Mouse (Mus musculus) neural tube, embryonic 12.5 days (tissue): ENCODE measurements around the gene Fmo2. TPM values are rescaled to one million over a fixed set of nuclear protein-coding genes. Genes with fewer than 3 reads are reported as not detected.

Experiments used
- ATAC-seq: fragments of 200-750 bp; cut with Nextera tagmentation; 2 replicates; pipeline ENCODE4 v1.8.0; 2017; ENCODE audit warnings: low read depth, mild to moderate bottlenecking, moderate TSS enrichment, moderate library complexity; ENCODE audit not compliant: low FRiP score
- H3K27ac ChIP-seq: fragments of 300-500 bp; sonication (generic); 2 replicates; pipeline ENCODE4 v1.5.1; 2016
- H3K27me3 ChIP-seq: fragments of 300-500 bp; sonication (generic); replicated peaks from 2 replicates; pipeline ENCODE4 v1.6.1; 2016; ENCODE audit warnings: mild to moderate bottlenecking
- H3K36me3 ChIP-seq: fragments of 300-500 bp; sonication (generic); 2 replicates; pipeline ENCODE4 v1.6.1; 2016; ENCODE audit warnings: mild to moderate bottlenecking
- H3K4me1 ChIP-seq: fragments of 300-500 bp; sonication (generic); 2 replicates; pipeline ENCODE4 v1.6.1; 2016
- H3K4me2 ChIP-seq: fragments of 300-500 bp; sonication (generic); replicated peaks from 2 replicates; pipeline ENCODE4 v1.6.1; 2016; ENCODE audit warnings: mild to moderate bottlenecking
- H3K4me3 ChIP-seq: fragments of 300-500 bp; sonication (generic); 2 replicates; pipeline ENCODE4 v1.5.1; 2016
- H3K9ac ChIP-seq: fragments of 300-500 bp; sonication (generic); 2 replicates; pipeline ENCODE4 v1.6.1; 2016; ENCODE audit warnings: mild to moderate bottlenecking
- H3K9me3 ChIP-seq: fragments of 300-500 bp; sonication (generic); 2 replicates; pipeline ENCODE4 v1.6.1; 2016; ENCODE audit warnings: mild to moderate bottlenecking
- WGBS: fragments of 180-500 bp; shearing (Covaris S2); methylation state at CpG from one replicate; pipeline ENCODE4 v1.1.7; 2016; 5-methylcytosine and 5-hydroxymethylcytosine counted together
- polyA plus RNA-seq: library from polyadenylated mRNA; unstranded; fragments of >200 nt; fragmentation: Nextera tagmentation; extraction: Ambion mirVana; gene quantifications from 2 replicates; pipeline ENCODE4 v1.2.1, GENCODE M21; 2016

The Fmo2 gene
- 0.32 and 0.88 TPM in 2 replicates for polyA plus RNA-seq

GRCm38 (mm10) chr1:162897838-162898811 is at the start of gene Fmo2:
Gene Fmo2 (minus strand): TSS chr1:162898726.
- 84% methylated on average over 14 of the region's 14 CpGs for WGBS
- Histone ChIP-seq H3K9ac (no peak within 1 kb of the TSS), H3K36me3 (no peaks in the 10 kb centered on the region), H3K9me3 (no peaks in the 10 kb centered on the region), H3K27ac (no peak within 1 kb of the TSS), H3K4me2 (no peak within 1 kb of the TSS), H3K27me3 (no peaks in the 10 kb centered on the region), H3K4me3 (no peak within 1 kb of the TSS), H3K4me1 (no peaks in the 10 kb centered on the region)
- no peak for ATAC-seq

GRCm38 (mm10) chr1:162947934-162948333 is 49.4 kb upstream of the Fmo2 start:
- no peak overlapping the region for H3K27ac ChIP-seq
- H3K9ac ChIP-seq = no peak overlapping the region
- no peak overlapping the region for H3K4me2 ChIP-seq
- 0 out of 2 replicates have a peak, but pooled peaks cover 2% of the 10 kb centered on the region for H3K4me1 ChIP-seq
- H3K36me3 ChIP-seq = no peaks in the 10 kb centered on the region
- H3K9me3 ChIP-seq = no peaks in the 10 kb centered on the region
- no peaks in the 10 kb centered on the region for H3K27me3 ChIP-seq
- no peak overlapping the region for H3K4me3 ChIP-seq
- no peak; the same call in 1 of the 2 replicates for ATAC-seq
- WGBS = 87% methylated on average over 6 of the region's 6 CpGs

DNA sequence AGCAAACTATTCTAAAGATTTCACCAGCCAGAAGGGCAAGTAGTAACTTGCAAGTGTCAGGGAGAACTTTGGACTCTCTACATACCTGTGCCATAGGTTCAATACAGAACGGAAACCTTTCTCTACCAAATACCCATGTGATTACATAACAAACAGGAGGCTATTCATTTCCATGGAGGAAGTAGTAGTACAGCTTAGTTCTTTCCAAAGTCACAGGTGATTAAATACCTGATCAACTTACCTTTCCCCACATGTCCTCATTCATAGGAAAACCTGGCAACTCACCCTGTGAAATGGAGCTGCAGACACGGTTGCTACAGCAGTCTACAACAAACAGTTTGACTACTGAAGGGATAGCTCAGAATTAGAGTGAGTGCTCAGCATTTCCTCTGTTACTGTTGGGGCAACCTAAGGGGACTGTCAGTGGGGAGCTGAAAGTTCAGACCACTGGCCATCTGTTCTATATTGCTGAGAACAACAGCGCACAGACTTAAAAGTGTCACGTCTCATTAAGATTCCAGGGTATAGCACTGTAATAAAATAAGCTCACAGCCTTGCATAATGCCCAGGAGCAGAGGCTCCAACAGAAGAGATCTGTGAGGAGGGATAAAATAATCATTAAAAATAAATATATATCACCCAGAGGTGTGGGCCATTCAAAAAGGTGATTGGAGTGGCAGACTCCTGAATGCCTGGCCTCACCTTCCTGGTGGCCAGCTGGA is 48.5 kb upstream of the Fmo2 start:
- Histone ChIP-seq H3K9ac (no peak overlapping the region), H3K27ac (no peak overlapping the region), H3K4me2 (no peak overlapping the region), H3K27me3 (no peaks in the 10 kb centered on the region), H3K9me3 (no peaks in the 10 kb centered on the region), H3K36me3 (no peaks in the 10 kb centered on the region), H3K4me1 (0 out of 2 replicates have a peak, but pooled peaks cover 2% of the 10 kb centered on the region), H3K4me3 (no peak overlapping the region)
- ATAC-seq = peak; percentile 71; the same call in 1 of the 2 replicates
- WGBS = 51% methylated on average over 4 of the region's 4 CpGs

- no peak overlapping the region for H3K9ac ChIP-seq
- no peaks in the 10 kb centered on the region for H3K27me3 ChIP-seq
- H3K4me1 ChIP-seq = 0 out of 2 replicates have a peak, but pooled peaks cover 2% of the 10 kb centered on the region
- WGBS = 76% methylated on average over 6 of the region's 6 CpGs
- H3K9me3 ChIP-seq = no peaks in the 10 kb centered on the region
- H3K36me3 ChIP-seq = no peaks in the 10 kb centered on the region
- no peak for ATAC-seq
- no peak overlapping the region for H3K4me3 ChIP-seq
- no peak overlapping the region for H3K27ac ChIP-seq
- H3K4me2 ChIP-seq = no peak overlapping the region
Observed at GRCm38 (mm10) chr1:162943700-162944099, 45.2 kb upstream of the Fmo2 start.

DNA sequence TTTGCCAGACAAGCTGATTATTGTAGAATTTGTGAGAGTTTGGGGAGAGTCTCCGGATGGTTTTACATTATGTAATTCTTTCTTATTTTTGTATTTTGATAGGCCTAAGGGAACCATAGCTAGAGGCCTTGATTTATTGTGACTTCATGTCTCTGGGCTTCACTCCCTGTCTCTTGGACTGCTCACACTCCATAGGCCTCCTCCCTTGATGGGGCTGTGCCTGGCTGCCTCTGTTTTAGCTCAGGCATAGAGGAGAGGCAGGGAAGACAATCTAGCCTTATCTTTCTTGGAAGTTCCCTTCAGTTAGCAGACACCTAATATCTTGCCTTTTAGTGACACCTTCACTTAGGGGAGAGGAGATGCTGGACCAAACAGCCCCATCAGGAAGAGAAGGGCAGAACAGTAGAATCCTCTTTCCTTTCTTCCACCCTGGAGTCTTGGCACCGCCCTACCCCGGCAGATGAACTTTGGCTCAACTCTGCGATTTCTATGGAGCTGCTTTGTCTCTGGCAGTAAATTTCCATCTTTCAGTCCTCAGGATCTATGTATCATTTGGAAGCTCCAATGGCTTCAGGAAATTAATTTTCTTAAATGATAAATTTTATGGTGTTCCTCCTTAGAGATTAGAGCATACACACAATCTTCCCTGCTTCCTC is 40.3 kb upstream of the Fmo2 start:
- Histone ChIP-seq H3K4me2 (no peak overlapping the region), H3K9me3 (no peaks in the 10 kb centered on the region), H3K4me1 (no peaks in the 10 kb centered on the region), H3K27ac (no peak overlapping the region), H3K4me3 (no peak overlapping the region), H3K27me3 (no peaks in the 10 kb centered on the region), H3K9ac (no peak overlapping the region), H3K36me3 (no peaks in the 10 kb centered on the region)
- no peak for ATAC-seq
- 78% methylated on average over 4 of the region's 4 CpGs for WGBS

DNA sequence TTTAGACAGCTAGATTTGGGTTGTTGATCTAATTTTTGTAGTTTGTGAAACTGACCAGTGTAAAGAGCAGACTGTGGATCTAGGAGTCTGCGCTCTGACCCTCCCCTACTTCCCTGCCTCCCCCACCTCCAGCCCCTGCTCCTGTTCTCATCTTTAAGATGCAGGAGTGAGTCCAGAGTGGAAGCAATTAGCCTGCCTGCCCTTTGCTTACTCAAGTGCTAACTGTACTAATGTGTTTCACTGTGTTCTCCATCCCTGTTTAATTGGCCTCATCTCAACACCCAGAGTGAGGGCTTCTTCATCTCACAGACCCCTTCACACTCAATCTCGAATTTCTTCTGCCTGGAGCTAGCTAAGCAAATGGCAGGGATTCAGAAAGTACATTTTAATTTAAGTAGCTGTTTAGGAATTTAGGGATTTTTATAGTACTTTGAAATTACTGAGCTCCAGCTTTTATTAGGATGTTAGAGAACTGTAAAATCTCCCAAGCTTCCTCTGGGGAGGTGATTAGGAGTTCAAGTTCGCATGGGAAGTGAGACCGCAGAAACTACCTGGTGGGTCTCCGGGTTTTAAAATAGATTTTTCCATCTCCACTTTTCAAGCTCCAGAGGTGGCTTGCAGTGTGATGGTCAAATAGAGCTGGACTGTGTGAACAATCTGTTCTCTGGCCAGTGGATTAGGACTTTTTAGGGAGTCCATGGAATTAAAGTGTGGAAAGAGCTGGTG is 39.6 kb upstream of the Fmo2 start:
- no peak overlapping the region for H3K9ac ChIP-seq
- 80% methylated on average over 5 of the region's 5 CpGs for WGBS
- H3K27me3 ChIP-seq = no peaks in the 10 kb centered on the region
- H3K36me3 ChIP-seq = no peaks in the 10 kb centered on the region
- no peaks in the 10 kb centered on the region for H3K9me3 ChIP-seq
- no peak for ATAC-seq
- H3K27ac ChIP-seq = no peak overlapping the region
- no peak overlapping the region for H3K4me3 ChIP-seq
- H3K4me2 ChIP-seq = no peak overlapping the region
- H3K4me1 ChIP-seq = no peaks in the 10 kb centered on the region

GRCm38 (mm10) chr1:162937415-162937814 is 38.9 kb upstream of the Fmo2 start, which contains the start of gene Fmo6:
Gene Fmo6 (minus strand): TSS chr1:162937515.
- Histone ChIP-seq H3K9me3 (no peaks in the 10 kb centered on the region), H3K4me1 (no peaks in the 10 kb centered on the region), H3K4me3 (no peak within 1 kb of the TSS), H3K9ac (no peak within 1 kb of the TSS), H3K36me3 (no peaks in the 10 kb centered on the region), H3K27me3 (no peaks in the 10 kb centered on the region), H3K27ac (no peak within 1 kb of the TSS), H3K4me2 (no peak within 1 kb of the TSS)
- 84% methylated on average over 6 of the region's 6 CpGs for WGBS
- no peak for ATAC-seq

GRCm38 (mm10) chr1:162934374-162935012 is 36.0 kb upstream of the Fmo2 start:
- Histone ChIP-seq H3K27me3 (no peaks in the 10 kb centered on the region), H3K4me2 (no peak overlapping the region), H3K4me3 (no peak overlapping the region), H3K9me3 (no peaks in the 10 kb centered on the region), H3K36me3 (no peaks in the 10 kb centered on the region), H3K27ac (no peak overlapping the region), H3K9ac (no peak overlapping the region), H3K4me1 (no peaks in the 10 kb centered on the region)
- no peak for ATAC-seq
- WGBS = 75% methylated on average over 4 of the region's 4 CpGs

GRCm38 (mm10) chr1:162932386-162932785 is 33.9 kb upstream of the Fmo2 start:
- no peak overlapping the region for H3K9ac ChIP-seq
- no peak for ATAC-seq
- H3K9me3 ChIP-seq = no peaks in the 10 kb centered on the region
- no peak overlapping the region for H3K4me3 ChIP-seq
- H3K27me3 ChIP-seq = no peaks in the 10 kb centered on the region
- H3K27ac ChIP-seq = no peak overlapping the region
- H3K36me3 ChIP-seq = no peaks in the 10 kb centered on the region
- H3K4me1 ChIP-seq = no peaks in the 10 kb centered on the region
- no peak overlapping the region for H3K4me2 ChIP-seq
- WGBS = 88% methylated on average over 4 of the region's 4 CpGs

GRCm38 (mm10) chr1:162931880-162932279 is 33.4 kb upstream of the Fmo2 start:
- Histone ChIP-seq H3K9ac (no peak overlapping the region), H3K4me2 (no peak overlapping the region), H3K4me1 (no peaks in the 10 kb centered on the region), H3K27ac (no peak overlapping the region), H3K4me3 (no peak overlapping the region), H3K27me3 (no peaks in the 10 kb centered on the region), H3K36me3 (no peaks in the 10 kb centered on the region), H3K9me3 (no peaks in the 10 kb centered on the region)
- ATAC-seq = no peak
- 84% methylated on average over 5 of the region's 5 CpGs for WGBS

GRCm38 (mm10) chr1:162931310-162931875 is 32.9 kb upstream of the Fmo2 start:
- H3K27me3 ChIP-seq = no peaks in the 10 kb centered on the region
- no peak overlapping the region for H3K9ac ChIP-seq
- ATAC-seq = no peak
- H3K27ac ChIP-seq = no peak overlapping the region
- whole genome bisulfite sequencing = 86% methylated on average over 4 of the region's 4 CpGs
- H3K36me3 ChIP-seq = no peaks in the 10 kb centered on the region
- no peaks in the 10 kb centered on the region for H3K4me1 ChIP-seq
- H3K4me2 ChIP-seq = no peak overlapping the region
- no peaks in the 10 kb centered on the region for H3K9me3 ChIP-seq
- H3K4me3 ChIP-seq = no peak overlapping the region
